Mouse (Mus musculus): ENCODE results near the gene Uqcc1.
A peak's percentile ranks its signal among the peaks of the same experiment; 100 is the strongest.
"Not testable (repeated sequence)": the region's sequence is repeated elsewhere in the genome, so short reads cannot be mapped to it uniquely, and the experiment has no call there.

The Uqcc1 gene

GRCm38 (mm10) chr2:155862573-155863300 is 67.4 kb downstream of the Uqcc1 start:
- no peak for DNase-seq (ENCODE audit: extremely low read depth, low read depth, low spot score)

GRCm38 (mm10) chr2:155861581-155861980 is 68.5 kb downstream of the Uqcc1 start:
- DNase-seq (ENCODE audit: extremely low read depth, low read depth, low spot score): no peak

GRCm38 (mm10) chr2:155860102-155860501 is 70.0 kb downstream of the Uqcc1 start:
- DNase-seq (ENCODE audit: extremely low read depth, low read depth, low spot score): no peak

- no peak for DNase-seq (ENCODE audit: extremely low read depth, low read depth, low spot score)
These were observed 77.6 kb downstream of the Uqcc1 start for GRCm38 (mm10) chr2:155852536-155852935.

- DNase-seq (ENCODE audit: extremely low read depth, low read depth, low spot score): no peak
These were observed 80.0 kb downstream of the Uqcc1 start for GRCm38 (mm10) chr2:155850120-155850519.

GRCm38 (mm10) chr2:155849464-155849863 is 80.6 kb downstream of the Uqcc1 start:
- DNase-seq (ENCODE audit: extremely low read depth, low read depth, low spot score): no peak

GRCm38 (mm10) chr2:155848291-155848690 is 81.8 kb downstream of the Uqcc1 start:
- no peak for DNase-seq (ENCODE audit: extremely low read depth, low read depth, low spot score)

GRCm38 (mm10) chr2:155846930-155847329 is 83.2 kb downstream of the Uqcc1 start:
- DNase-seq (ENCODE audit: extremely low read depth, low read depth, low spot score): no peak

- DNase-seq (ENCODE audit: extremely low read depth, low read depth, low spot score): no peak
These were observed 91.1 kb downstream of the Uqcc1 start for GRCm38 (mm10) chr2:155838961-155839360.

GRCm38 (mm10) chr2:155837961-155838360 is 92.1 kb downstream of the Uqcc1 start:
- DNase-seq (ENCODE audit: extremely low read depth, low read depth, low spot score): no peak

- no peak for DNase-seq (ENCODE audit: extremely low read depth, low read depth, low spot score)
These were observed 95.4 kb downstream of the Uqcc1 start, which contains the start of gene Fam83c for GRCm38 (mm10) chr2:155834732-155835131. Fam83c (minus strand) TSS chr2:155834854.

GRCm38 (mm10) chr2:155832087-155832486 is 98.0 kb downstream of the Uqcc1 start:
- not testable (repeated sequence) for DNase-seq (ENCODE audit: extremely low read depth, low read depth, low spot score)

GRCm38 (mm10) chr2:155831302-155831701 is 98.8 kb downstream of the Uqcc1 start:
- no peak for DNase-seq (ENCODE audit: extremely low read depth, low read depth, low spot score)

GRCm38 (mm10) chr2:155830841-155831240 is 99.3 kb downstream of the Uqcc1 start:
- no peak for DNase-seq (ENCODE audit: extremely low read depth, low read depth, low spot score)

GRCm38 (mm10) chr2:155826630-155827424 is 103.3 kb downstream of the Uqcc1 start, which contains the start of gene Eif6:
Eif6 (minus strand) TSS chr2:155826925.
- DNase-seq (ENCODE audit: extremely low read depth, low read depth, low spot score): no peak

- no peak for DNase-seq (ENCODE audit: extremely low read depth, low read depth, low spot score)
These were observed 104.0 kb downstream of the Uqcc1 start for GRCm38 (mm10) chr2:155825904-155826629.

- DNase-seq (ENCODE audit: extremely low read depth, low read depth, low spot score): no peak
These were observed 106.4 kb downstream of the Uqcc1 start for GRCm38 (mm10) chr2:155823722-155824121.

- peak; percentile 59 for DNase-seq (ENCODE audit: extremely low read depth, low read depth, low spot score)
These were observed 109.3 kb downstream of the Uqcc1 start for GRCm38 (mm10) chr2:155820779-155821178.

- peak; percentile 84 for DNase-seq (ENCODE audit: extremely low read depth, low read depth, low spot score)
These were observed 110.5 kb downstream of the Uqcc1 start for GRCm38 (mm10) chr2:155819449-155820251.

- no peak for DNase-seq (ENCODE audit: extremely low read depth, low read depth, low spot score)
These were observed 110.9 kb downstream of the Uqcc1 start, which contains the start of gene BC029722 for GRCm38 (mm10) chr2:155819392-155819448. BC029722 (minus strand) TSS chr2:155819426.

Data from fat pad, adult 2 months (tissue).